Mouse (Mus musculus): ENCODE results near the gene Usp48.

Gene Usp48

DNA sequence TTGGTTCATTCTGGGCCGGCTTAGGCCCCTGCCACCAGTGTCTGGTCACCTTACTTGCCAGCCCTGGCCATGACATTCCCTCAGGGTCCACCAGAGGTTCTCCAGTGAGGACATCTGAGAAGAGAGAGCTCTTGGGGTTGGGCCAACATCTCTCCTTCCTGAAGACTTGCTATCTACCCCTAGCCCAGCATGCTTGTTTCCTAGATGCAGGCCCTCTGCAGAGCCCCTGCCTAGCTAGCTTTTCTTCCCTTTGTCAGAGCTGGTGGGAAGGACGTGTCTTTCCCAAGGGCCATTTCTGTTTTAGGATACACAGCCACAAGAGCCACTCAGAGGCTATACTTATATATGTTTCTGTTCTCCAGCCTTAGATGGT is 67.5 kb downstream of the Usp48 start:
- peak in 1 of 2 experiments; percentile 28 for DNase-seq (ENCODE audit: low spot score in 2 of 2)

DNA sequence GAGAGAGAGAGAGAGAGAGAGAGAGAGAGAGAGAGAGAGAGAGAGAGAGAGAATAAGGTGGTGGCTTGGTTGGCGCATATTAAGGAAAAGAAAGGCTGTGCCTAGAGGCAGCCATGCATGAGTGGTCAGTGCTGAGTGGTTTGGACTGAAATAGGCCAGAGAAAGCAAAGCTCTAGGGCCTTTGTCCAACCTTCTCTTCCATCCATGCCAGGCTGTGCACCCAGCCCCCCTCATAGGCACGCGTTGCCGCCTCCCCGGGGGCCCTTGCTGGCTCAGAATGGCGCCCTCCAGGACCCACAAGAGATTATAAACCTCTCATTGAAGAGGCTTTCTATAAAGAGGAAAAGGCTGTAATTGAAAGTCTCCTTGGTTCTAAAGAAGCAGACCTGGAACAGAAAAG is 68.0 kb downstream of the Usp48 start:
- DNase-seq (ENCODE audit: low spot score in 2 of 2): no peak

DNA sequence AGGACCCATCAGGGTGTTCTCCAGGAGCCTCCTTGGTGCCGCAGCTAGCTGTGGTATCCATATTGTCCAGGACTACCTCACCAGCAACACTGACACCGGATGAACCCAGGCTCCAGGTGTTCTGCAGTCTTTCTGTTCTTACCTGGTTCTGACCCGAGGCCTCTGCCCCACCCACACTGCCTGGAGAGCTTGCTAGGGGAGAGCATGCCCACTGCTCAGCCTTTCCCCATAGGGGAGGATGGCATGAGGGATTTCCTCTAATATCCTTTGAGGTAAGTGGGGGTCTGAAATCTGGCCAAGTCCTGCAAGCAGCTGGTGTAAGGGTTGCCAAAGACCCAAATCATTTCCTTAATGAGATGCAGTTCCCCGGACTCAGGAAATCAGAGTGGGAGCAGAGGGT is 69.9 kb downstream of the Usp48 start:
- peak in 1 of 2 experiments; percentile 53 for DNase-seq (ENCODE audit: low spot score in 2 of 2)

DNA sequence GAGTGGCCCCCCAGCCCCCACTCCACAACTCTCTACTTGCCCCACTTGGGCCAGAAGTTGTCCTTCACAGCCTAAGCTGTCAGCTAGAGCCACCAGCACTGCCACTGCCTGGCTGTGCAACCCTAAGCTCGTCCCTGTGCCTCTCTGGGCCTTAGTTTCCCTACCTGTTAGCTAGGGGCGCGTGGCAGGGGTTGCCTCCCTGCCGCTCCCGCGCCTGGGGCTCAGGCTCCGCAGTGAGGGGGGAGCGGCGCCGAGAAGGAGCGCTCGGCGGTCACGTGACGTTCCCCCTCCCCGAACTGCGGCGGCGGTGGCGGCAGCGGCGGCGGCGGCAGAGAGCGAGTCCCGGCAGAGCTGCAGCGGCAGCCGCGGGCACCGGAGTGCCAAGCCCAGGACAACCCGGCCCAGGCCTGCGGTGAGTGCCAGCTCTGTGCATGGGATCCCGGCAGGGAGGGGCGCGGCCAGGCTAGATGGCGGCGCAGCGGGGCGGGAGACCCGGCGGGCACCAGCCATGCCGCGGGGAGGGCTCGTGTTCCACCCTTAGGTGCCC is 71.0 kb downstream of the Usp48 start, which contains the start of gene Rap1gap:
Rap1gap (plus strand) TSS at position 294 of the 547 bp plus-strand sequence.
- DNase-seq (ENCODE audit: low spot score in 2 of 2): peak; percentile 87 to 88

DNA sequence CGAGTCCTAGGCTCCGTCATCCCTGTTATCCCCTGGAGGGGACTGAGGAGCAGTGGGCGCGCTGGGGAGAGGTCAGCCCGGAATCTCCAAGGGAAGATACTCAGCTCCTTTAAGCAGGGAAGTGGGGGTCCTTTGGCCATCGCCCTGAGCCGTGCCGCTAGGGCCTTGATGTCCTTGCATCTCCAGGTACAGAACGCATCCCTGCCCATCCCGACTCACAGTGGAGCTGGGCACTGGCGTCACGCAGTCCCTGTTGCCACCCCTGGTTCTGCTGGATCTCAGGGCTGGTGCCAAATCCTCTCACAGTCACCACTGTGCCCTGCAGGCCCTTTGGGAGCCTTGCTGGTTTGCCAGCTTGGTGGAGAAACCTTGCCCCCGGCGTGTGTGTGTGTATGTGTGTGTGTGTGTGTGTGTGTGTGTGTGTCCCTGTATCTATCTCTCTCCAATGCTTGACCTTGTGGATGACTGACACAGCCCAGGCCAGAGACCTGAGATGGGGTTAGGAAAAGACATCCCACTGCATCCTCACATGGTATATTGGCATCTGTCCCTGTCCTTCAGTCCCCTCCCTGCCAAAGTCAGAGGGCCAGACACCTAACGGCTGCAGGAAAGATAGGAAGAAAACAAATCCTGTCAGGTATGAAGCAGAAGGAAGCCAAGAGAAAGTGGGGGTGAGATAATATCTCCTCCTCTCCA is 71.6 kb downstream of the Usp48 start:
- DNase-seq (ENCODE audit: low spot score in 2 of 2): peak; percentile 64 to 73

DNA sequence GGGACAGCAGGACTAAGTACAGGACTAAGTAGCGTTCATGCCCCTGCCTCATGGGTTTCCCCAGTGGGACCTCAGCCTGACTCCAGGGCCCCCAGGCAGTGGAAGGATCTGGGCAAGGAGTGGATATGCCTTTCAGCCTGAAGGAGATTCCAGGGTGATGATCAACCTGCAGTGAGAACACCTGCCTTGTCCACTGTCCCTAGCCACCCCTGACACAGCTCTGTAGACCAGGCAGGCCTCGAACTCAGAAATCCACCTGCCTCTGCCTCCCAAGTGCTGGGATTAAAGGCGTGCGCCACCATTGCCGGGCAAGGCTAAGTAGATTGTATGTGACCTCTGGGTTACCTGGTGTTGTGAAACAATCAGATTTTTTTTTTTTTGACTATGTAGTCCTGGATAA is 72.2 kb downstream of the Usp48 start:
- no peak for DNase-seq (ENCODE audit: low spot score in 2 of 2)

DNA sequence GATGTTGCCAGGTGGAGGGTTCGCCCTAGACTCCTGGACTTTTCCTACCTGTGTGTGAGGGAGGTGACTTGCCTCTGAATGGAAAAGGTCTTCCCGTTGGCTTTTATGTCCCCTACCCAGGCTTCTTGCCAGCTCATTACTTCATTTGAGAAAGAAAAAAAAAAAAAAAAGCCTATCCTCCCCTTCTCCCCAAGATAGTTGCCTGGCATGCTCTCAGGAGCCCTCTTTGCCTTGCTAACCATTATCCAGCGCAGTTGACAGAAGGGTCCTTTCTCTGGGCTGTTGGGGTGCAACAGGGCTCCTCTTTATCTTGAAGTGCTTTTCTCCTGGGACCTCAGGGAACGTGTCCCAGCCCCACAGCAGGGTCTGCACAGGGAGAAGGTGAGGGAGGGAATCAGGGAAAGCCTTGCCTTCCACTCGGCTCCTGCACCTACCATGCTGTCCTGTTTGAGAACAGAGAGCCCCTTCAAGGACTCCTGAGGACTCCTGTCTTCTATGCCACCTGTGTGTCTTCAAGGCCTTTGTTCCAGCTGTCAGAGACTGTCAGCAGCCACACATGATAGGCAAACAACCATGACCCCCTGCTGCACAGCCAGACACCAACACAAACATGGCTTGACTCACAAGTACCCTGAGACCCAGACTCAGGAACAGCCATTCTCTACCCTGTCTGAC is 72.9 kb downstream of the Usp48 start:
- no peak for DNase-seq (ENCODE audit: low spot score in 2 of 2)

DNA sequence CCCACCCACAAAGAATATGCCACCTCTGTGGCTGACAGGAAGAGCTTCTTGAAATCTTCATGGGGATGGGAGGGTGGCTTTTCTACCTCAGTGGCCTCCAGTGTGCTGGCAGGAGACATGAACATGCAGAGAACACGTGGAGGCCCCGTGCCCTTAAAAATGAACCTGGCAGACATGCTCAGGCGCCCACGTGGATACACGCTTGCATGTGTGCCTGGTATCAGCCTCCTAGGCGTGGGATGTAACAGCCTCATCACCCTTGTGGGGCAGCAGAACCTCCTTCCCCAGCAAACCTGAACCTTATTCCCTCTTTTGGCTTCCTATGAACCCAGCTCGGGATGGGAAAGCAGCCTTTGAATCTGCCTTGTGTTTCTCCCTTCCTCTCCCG is 73.4 kb downstream of the Usp48 start:
- DNase-seq (ENCODE audit: low spot score in 2 of 2): peak in 1 of 2 experiments; percentile 72

DNA sequence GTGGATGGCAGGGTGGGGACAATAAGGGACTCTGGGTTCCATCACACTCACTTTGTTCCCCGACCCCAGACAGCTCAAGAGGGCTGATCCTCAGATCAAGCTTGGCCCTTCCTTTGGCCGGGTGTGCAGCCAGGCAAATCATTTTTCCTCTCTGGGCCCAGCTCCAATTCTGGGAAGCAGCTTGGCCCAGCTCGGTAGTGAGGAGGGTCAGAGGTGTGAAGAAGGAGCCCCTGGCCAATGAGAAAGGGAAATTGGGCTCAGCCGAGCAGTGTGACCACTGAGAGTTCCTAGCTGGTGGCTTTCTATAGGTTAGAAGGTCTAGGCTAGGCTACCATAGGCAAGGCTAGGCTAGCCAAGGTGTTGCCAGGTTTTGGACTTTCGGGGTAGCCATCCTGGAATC is 74.2 kb downstream of the Usp48 start:
- peak in 1 of 2 experiments; percentile 53 for DNase-seq (ENCODE audit: low spot score in 2 of 2)

DNA sequence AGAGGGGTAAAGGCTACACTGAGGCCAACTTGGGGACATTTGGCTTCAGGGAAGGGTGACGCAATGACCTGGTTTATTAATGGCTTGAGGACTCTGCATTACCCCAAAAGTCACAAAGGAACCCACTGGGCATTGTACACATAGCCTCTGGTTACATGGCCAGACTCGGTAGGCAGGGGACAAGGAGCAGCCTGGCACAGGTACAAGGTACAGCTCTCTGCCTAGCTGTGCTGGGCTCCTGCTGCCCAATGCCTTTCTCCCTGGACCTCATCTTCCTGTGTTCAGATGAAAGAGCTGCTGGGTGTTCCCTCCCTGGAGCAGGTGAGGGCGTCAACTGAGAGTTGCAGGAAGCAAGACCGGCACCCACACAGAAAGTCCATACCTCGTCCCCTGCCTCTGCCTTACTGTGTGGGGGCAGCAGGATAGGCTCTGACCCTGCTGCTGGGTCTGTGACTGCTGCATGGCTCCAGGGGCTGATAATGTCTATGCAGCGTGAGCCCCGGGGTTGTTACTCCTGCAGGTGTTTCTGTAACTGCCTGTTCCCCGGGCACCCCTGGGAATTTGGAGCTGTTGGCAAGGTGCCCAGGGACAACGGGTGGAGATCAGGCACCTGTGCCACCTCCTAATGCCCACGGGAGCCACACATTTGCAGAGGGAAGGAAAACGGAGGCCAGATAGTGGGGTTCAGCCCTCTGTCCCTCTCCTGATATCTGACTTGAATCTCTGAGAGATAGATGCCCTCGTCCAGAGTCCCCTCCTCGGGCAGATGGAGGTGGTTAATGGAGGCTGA is 78.4 kb downstream of the Usp48 start:
- peak in 1 of 2 experiments; percentile 46 for DNase-seq (ENCODE audit: low spot score in 2 of 2)

DNA sequence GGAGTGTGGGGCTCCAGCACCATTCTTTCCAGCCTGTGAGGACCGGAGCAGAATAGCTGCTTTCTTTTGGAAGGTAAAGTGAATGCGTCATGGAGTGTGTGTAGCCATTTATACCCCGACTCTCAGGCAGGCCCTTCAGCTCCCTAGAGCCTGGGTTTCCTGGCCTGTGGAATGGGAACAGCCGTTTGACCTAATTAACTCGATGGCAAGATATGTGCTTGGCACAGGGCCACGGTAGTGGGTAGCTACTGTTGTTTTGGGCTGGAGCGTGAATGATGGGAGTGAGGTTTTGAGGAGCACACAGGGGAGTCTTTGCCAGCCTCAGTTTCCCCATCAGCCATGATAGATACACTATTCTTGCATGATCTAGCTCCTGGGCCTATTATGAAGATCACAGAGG is 82.0 kb downstream of the Usp48 start:
- peak; percentile 65 to 74 for DNase-seq (ENCODE audit: low spot score in 2 of 2)

DNA sequence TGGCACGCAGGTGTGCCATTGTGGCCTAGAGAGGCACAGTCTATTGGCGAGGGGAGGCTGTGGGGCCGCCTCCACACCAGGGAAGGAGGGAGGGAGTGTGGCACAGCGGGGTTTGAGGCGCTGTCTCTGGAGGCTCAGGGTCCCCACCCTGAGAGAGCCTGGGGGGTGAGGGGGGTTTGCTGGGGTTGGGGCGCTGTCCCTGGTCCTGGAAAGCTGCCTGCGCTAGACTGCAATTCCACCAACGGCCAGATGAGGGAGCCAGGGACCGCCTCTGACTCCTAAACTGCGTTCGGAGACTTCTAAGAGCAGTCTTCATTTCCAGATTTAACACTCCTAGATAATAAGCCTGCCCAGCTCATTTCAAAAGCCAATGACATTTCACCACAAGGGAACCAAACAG is 82.5 kb downstream of the Usp48 start:
- peak; percentile 82 to 87 for DNase-seq (ENCODE audit: low spot score in 2 of 2)

DNA sequence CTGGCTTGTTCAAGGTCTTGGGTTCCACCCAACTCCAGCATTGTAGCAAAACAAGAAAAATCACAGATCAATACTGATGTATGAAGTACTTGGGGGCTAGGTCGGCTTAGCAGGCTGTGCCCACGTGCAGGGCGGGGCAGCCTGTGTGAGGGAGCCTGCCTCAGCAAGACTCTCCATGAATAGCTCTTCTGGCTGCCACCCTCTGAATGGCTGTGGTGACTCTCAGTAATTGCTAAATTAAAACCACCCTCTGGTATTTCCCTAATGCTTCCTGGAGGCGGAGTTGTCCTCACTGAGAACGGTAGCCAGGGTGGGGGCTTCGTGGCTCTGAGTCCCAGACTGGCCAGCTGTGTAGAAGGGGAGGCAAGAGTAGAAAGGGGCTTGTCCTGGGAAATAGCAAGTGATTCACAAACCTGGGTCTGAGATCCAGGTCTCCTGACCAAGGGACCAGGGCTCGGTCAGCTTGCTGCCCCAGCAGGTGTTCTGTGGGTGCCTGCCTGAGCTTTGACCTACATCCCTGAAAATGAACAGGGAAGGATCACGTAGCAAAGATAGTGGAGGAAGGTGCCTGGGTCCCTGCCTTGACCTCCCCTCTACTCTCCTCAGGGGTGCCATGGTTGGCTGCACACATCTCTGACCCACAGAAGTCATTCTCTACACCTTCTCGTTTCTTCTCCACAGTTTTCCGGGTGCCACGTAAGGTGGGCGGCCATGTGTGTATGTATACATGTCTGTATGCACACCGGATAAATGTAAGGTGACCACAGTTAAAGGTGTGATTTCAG is 83.3 kb downstream of the Usp48 start:
- DNase-seq (ENCODE audit: low spot score in 2 of 2): no peak

DNA sequence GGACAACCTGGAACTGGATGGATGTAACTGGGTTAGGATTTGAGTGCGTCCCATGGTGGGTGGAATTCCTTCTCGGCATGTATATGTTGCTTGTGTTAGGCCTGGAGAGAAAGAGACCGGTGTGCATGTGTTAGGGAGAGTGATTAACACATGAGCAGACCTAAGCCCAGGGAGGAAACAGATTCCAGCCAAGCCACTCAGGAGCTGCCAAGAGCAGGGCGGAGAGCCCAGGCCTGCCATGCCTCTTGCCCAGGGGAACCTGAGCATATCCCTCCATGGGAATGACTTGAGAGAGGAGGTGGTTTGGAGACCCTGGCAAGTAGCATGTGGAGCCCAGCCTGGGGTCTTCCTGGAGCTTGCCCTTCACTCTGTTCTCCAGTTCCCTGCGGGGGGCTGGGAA is 84.4 kb downstream of the Usp48 start:
- no peak for DNase-seq (ENCODE audit: low spot score in 2 of 2)

DNA sequence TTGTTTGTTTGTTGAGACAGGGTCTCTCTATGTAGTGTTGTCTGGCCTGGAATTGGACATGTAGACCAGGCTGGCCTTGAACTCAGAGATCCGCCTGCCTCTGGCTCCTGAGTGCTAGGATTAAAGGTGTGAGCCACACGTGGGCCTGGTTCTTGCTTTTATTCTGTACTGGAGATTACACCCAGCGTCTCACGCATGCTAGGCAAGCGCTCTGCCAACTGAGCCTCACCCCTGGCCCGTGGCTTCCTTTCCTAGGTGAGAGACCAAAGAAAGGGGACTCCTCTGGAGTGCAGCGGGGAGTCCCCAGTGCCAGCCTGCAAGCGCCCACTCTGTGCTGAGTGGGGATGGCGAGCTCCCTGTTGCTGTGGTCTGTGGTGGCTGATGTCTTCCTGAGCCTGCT is 85.0 kb downstream of the Usp48 start:
- no peak for DNase-seq (ENCODE audit: low spot score in 2 of 2)

DNA sequence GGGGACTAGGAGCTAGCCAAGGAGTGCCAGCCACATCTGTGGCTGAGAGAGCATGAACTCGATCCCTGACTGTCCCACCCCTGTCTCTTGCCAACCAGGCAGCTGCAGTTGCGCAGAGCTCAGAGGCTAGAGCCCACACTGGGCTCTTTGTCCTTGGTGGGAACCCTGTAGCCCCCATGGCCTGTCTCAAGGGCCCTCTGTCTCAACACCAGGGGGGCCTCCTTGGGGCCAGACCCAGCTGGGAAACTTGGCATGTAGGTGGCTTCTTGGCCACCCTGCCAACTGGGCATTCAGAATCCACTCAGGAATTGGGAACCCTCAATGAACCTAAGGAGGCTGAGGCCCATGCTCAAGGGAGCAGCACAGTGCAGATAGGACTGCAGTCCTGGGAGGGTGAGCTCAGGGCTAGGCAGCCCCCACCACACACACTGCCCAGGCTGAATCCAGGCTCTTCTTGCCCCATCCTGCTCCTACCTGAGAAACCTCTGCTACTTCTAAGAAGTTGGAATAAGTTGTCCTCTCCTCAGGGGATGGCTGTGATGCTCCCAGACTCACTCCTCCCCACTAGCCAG is 86.5 kb downstream of the Usp48 start:
- peak; percentile 84 for DNase-seq (ENCODE audit: low spot score in 2 of 2)

DNA sequence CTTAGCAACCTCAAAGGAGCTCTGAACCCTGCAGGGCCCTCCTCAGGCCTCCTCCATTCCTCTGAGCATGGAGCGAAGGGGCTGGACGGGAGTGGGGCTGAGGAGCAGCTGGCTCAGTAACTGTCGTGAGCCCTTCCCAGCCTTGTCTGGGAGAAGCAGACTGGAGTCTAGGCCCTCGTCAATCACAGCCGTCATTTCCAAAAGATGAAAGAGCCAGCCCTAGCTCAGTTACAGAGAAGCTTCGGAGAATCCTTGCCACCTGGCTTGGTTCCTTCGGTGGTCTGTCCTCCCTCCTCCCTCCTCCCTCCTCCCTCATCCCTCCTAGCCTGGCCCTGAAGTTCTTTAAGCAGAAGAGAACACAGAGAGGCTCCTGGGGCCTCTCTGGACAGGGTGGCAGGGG is 87.2 kb downstream of the Usp48 start:
- no peak for DNase-seq (ENCODE audit: low spot score in 2 of 2)

DNA sequence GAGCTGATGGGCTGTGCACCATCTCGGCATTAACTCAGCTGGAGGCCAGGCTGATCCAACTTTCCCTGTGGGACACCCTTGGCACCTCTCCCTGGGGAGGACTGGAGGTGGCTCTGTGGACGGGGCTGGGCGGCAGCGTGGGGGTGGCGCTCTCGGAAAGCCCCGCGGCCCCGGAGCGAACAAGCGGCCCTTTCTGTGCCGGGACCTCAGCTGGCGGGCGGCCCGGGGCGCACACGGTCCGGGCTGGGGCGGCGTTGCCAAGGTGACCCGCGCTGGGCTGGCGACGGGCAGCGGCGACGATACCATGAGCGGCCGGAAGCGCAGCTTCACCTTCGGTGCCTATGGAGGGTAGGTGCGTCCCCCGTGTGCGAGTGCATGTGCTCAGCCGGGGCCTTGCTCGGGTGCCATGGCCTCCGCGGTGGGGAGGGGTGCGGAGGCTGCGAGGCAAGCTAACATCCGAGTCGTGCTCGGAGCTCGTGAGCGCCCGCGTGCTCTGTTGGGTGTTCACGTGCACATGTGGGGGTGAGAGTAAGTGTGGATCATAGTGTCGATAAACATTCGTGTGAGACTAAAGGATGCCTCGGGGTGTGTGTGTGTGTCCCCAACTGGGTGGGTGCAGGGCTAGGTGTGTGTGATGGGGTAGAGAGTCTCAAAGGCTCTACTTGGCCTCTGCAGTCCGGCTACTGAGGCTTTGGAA is 88.0 kb downstream of the Usp48 start:
- DNase-seq (ENCODE audit: low spot score in 2 of 2): peak; percentile 91

DNA sequence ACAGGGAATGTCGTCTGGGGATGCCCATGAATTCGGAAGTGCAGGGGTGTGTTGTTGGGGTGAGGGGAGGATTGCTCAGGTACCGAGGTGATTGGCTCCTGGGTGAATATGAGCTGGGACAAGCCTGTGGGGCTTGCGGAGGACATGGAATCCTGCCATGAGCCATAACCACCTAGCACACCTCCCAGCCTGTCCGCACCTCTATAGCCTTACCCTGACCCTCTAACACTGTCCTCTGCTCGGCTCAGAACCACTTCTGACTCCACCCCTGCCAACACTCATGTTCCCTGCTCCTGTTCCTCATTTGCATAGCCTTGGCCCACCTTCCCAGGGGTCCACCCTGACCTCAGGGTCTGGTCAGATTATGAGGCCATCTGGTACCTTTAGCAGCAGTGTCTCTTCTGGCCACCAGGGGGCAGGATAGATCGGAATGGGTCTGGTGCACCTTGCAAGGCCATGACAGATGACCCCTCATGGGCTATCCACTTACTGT is 89.5 kb downstream of the Usp48 start:
- DNase-seq (ENCODE audit: low spot score in 2 of 2): peak in 1 of 2 experiments; percentile 50

DNA sequence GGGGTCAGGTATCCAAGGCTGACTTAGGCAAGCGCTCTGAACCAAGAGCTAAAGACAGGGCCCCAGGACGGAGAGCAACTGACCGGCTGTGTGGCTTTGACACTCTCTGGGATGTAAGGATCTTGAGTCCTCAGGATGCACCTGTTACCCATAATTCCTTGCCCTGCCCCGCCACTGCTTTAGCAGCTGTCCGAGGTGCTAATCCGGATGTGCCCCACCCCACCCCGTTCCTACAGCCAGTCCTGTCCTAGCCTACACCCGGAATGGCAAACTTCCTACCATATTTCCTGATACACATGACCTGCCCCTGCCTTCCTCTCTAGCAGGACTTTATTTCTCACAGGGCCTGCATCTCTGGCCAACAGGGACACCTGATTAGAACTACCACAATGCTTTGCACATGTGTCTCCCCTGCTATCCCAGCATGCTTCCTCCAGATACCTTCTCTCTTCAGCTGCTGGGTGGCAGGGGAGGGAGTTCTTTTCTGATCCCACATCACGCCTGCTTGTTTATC is 91.3 kb downstream of the Usp48 start:
- no peak for DNase-seq (ENCODE audit: low spot score in 2 of 2)

Data from right cerebral cortex, postnatal 10 days (tissue).